Mouse (Mus musculus) frontal cortex, postnatal 10 days (tissue): ENCODE data around the gene Kcp.

Experiments used
- DNase-seq, 2 experiments: peaks; one replicate each; pipeline ENCODE4 v3.0.0; 2022; ENCODE audit warnings: low spot score in 2 of 2, mixed read lengths in 1 of 2

Gene Kcp

DNA sequence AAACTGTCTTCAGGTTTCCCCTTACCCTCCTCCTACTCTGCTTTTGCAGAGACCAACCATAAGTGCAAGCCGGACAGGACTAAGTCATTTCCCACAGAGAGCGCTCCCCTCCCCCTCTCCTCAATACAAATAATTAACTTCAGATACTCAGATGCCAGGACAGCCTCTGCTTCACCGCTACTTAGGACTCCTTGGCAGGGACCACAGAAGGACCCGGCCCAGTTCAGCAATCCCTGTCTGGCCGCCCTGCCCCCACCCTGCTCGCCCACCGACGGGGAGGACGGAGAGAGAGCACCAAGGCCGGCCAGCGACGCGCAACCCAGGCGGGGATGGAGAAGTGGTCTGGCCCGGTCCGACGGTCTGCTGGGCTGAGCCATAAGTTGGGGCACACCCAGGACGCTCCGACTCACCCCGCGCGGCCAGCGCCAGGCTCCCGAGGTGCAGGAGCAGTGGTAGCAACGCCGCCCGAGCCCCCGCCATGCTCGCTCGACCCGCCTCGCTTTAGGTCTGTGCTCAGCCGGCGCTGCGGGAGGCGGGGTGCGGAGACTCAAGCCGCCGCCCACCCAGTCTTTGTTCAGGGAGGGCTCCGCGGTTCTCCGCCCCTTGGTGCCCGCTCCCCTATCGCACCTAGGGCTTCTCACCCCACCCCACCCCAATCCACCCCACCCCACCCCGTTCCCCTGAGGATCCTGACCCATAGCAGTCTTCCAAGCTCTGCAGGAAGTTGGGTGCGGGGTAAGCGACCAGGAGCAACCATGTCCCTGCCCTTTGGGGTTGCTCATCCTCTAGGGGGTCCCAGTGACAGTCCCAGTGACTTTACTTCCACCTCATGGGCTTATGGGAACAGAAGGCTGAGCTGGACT is at the start of gene Kcp:
Kcp (minus strand) TSS at position 506 of the 863 bp plus-strand sequence.
- DNase-seq, result no peak

DNA sequence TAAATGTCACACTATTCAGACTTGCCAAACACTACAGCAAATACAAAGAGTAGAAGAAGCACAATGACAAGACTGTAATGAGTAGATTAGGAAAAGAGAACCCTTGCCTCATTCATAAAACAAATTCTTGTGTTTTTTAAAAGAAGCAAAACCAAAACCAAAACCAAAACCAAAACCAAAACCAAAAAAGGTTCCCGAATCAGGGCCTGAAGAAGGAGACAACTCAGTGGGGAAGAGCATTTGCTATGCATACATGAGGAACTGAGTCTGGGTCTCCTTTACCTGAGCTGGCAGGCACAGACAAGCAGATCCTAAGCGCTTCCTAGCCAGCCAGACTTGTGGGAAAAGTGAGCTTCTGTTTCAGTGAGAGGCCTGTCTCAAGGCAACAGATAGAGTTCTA is 49.4 kb upstream of the Kcp start:
- no peak for DNase-seq

DNA sequence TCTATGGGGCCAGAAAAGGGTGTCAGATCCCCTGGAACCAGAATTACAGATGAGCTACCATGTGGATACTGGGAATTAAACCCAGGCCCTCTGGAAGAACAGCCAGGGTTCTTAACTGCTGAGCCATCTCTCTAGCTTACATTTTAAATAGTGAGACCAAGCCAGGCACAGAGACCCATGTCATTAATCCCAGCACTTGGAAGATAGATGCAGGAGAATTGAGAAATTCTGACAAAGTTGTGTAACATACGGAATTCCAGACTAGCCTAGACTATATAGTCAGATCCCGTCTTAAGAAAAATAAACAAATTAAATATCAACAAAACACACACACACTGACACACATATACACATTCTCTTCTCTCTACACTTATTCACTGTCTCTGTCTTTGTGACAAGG is 44.8 kb upstream of the Kcp start:
- DNase-seq, result no peak

DNA sequence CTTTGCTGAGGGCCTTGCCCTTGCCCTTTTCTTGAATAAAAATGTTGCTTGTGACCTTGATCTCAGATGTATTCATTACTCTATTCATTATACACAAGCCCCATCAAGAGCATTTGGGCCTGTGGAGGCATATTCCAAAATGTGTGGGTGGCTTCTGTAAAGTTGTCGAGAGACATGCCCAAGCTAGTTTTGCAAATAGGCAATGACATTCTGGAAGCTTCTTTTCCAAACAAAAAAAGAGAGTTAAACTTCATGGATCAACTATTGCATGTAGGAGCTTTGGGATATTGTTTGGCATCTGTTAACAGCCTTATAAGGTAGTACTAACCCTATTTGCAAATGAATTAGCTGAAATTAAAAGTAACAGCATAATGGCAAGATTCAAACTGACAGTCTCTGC is 40.3 kb upstream of the Kcp start:
- DNase-seq, result no peak

DNA sequence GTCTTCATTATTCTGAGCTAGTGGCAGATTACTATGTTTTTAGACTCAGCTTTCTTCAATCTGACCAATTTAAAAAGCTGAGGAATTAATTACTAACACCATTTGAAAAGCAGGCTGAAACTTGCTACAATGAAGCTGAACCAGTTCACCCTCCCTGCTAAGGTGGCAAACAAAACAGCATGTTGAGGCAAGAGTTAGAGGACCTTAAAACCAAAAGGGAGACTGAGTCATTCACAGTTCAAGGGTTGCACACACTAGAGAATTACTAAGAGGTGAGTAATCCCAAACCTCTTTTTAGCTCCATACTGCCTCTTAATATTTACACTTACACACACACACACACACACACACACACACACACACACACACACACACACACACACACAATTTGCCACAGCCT is 39.8 kb upstream of the Kcp start:
- DNase-seq, result no peak

DNA sequence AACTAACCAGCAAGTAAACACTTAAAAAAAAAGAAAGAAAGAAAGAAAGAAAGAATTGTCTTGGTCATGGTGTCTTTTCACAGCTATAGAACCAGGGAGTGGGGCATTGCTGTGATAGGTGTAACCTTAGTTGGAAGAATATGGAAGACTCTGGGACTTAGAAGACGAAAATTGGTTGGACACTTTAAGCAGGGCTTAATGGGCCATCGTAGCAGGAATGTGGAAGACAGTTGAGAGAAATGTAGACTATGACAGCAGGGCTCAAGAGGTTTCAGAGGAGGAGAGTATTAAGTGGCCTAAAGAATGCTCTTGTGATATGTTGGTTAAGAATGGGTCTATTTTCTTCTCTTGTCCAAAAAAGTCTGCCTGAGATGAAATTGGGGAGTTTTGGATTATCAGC is 37.9 kb upstream of the Kcp start:
- DNase-seq, result no peak

DNA sequence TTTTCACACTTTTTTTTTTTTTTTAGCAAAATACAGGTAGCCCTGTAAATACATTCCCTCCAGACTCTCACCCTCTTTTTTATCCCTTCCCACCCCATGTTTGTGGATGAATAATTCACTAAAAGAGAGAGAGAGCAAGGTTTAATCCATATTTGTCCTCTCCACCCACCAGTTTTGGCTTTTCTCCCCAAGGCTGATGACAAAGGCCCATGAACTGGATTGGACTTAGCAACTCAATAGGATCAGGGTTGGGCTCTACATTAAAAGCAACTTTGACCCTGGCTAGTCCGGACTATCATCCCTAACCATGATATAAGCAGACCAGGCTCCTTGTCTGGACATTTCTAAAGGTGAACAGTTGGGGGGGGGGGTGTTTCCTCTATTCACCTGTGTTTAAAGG is 33.2 kb upstream of the Kcp start:
- DNase-seq, result no peak

DNA sequence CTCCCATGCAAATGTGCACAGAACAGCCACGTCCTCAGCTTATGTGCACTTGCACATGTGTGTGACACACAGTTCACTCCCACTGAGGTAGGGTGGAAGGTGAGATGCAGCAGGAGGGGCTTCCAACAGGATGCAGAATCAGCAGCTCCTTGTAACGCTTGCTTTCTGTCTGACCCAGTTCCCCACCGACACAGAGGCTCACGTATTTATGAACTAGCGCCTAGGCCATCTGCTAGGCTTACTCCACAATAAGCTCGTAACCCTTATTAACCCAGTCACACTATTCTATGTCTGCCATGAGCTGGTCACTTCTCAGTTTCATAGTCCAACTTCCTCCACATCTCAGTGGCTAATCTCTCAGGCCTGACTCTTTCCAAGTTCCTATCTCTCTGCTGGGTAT is 32.5 kb upstream of the Kcp start:
- DNase-seq, result no peak

DNA sequence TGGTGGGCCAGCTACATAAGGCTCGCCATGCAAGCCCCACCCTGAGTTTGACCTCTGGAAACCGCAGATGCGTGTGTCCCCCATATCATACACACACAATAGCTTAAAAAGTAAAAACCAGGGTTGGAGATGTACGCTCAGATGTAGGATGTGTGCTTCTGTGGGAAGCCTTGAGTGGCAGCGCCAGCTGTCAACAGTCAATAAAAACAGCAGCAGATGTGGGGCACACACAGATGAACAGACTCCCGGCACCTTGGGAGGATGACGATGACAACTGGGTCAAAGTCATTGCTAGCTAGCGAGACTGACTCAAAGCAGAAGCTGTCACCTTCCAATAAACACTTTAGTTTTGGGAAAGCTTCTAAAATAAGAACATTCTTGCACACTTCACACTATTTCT is 31.8 kb upstream of the Kcp start:
- no peak for DNase-seq

DNA sequence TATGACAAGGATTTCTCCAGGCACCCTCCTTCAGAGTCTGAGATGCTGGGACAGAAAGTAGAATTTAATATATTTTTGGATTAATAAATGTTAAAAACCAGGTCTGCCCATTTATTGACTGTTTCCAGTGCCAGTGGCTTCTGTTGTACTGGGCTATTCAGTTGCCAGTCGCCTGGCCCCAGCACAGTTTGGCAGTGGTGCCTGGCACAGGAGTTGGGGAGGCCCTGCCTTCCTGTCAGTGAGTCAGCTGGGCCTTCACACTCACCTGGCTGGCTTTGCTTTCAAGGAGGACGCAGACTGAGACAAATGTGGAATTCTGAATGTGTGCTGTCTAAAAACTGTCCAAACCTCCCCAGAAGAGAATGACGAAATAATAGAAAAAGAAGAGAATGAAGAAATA is 29.5 kb upstream of the Kcp start:
- no peak for DNase-seq

DNA sequence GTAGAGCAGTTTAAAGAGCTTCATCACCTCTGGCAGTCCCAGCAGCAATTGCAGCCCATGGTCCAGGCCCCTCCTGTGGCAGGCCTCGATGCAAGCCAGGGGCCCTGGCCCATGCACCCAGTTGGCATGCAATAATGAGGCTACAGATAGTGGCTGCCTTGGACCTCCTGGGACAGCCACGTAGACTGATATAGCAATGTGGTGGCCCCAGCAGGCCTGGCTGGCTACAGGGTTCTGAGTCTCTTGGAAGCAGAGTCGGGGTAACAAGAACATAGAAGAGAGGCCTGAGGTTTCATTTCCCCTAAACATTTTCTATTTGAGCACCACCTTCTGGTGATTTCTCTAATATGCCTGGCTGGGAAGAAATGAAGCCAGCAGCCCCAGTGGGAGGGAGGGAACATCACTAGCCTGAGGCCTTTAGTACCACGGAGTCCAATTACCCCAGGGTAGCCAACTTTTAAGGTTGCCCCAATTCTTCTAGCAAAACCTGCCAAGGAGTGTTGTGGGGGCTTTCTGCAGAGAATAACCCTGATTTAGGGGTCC is 29.0 kb upstream of the Kcp start:
- no peak for DNase-seq

DNA sequence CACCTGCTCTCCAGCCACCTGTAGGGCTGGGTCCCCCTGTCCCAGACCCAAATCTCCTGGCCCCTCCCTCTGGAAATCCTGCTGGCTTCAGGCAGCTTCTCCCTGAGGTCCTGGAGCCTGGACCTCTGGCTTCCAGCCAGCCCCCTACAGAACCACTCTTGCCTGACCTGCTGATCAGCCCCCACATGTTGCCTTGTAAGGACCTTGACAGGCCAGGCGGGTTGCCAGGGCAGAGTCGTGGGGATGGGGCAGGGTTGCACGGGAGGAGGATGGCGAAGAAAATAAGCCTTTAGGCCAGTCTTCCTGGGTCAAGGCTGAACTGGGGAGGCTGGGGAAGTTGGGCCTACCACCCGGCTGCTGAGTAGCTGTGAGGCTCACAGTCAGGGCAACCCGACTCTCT is 27.6 kb upstream of the Kcp start:
- no peak for DNase-seq

DNA sequence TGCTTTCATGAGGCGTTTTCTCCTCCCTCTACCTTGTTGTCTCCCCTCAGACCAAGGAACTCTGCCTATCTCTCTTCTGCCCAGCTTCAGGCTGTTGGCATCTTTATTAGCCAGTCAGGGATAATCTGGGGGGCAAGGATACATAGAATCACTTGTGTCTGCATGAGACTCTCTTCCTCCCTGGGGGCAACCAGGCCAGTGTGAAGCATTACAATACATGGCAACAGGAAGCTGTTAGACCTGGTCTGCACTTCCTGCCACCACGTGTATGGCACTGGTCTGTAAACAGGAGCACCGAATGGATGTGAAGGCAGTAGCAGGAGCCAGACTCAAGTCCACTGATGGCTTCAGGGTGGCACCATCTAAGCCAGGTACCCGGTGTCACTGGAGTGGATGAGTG is 22.3 kb upstream of the Kcp start:
- DNase-seq, result no peak

DNA sequence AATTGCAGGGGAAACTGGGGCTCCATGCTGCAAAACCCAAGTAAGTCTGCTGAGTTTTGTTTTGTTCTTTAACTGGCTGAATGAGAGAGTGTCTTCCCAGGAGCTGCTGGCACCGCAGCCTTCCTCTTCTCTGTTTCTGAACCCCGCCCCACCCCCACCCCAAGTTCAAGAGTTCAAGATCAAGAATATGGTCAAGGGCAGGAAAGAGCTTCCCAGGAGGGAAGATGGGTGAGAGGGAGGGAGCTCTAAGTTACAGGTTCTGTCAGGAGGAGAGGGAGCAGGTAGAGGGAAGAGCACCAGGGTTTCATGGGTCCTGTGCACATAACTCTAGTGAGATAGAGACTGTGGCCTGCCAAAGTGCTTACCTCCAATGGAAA is 21.7 kb upstream of the Kcp start:
- no peak for DNase-seq

DNA sequence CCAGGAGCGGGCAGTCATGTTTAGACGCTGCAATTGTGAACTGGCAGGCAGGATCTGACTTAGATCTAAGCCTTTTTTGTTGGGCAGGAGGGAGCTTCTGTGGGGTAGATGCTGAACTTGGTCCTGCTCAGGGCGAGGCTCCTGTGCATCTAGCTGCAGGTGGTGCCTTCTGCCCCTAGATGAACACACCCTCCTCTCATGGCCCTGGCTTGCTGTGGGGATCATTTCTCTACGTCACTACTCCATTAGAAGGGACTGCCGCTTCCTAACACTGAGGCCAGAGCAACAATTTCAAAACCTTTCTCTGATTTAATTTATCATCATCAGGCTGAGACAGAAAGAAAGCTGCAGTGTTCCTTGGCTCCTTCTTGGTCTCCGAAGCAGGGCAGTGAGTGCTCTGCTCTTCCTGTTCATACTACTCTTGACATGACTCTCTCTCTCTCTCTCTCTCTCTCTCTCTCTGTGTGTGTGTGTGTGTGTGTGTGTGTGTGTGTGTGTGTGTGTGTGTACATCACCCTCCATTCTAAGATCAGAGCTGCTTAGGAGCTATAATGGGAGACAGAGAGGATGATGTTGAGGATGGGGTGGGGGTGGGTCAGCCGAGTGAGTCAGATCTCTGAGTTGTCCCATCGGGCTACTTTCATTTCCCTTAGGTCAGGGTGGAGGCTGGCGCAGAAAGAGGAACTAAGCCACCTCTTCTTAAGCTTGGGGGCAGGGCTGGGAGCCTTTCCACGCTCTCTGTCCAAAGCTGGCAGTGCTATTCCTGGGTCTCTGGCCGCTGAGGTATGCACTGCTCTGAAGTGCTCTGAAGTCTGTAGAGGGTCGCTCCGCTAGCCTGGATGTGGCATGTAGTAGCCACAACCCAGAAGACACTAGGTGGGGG is 21.1 kb upstream of the Kcp start:
- no peak for DNase-seq

DNA sequence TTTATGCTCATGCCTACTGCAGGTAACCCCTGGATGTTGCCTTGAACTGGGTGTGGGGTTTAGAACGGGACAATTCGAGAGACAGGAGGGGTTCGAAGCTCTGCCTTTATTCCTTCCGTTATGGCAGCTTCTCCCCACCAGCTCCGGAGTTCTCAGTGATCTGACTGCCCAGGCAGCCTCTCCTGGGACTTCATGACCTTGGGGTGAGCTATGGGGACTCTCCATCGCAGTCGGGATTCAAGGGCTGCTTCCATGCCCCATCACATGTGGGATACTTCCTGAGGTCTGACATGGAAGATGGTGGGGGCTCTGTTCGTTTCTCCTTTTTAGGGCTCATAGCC is 20.4 kb upstream of the Kcp start:
- no peak for DNase-seq

DNA sequence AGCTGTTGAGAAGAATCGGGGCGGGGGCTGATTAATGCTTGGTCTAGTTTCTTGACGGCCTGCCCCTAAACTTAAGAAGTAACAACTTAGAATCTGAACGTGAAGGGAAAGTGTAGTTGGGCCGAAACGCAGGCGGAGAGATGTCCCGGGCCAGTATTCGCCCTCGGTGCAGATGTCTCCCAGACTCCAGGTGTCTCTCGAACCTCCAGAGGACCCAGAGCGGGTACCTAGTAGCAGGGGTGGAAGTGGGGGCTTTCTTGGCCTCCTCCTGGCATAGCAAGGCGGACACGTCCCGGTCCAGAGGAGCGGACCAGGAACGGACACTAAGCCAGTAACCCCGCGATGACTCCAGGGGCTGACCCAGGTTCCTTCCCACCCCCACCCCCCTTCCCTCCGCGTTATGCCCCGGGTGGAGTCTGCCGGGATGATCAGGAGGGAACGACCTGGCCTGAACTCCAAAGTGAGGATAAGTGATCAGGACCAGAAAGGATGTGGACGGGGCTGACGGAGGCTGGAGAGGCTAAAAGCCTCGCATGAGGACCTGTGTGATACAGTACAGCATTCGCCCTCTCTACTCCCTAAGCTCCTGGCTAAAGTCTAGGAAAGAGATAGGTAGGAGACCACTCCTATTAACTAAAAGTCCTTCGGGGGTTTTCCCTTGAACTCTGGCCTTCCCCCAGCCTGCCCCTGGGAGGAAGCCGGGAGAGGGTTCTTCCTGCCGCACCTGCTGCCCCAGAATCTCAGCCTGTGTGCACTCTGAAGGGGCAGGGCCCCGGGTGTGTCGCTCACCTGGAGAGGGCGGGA is 19.8 kb upstream of the Kcp start:
- DNase-seq, result no peak

DNA sequence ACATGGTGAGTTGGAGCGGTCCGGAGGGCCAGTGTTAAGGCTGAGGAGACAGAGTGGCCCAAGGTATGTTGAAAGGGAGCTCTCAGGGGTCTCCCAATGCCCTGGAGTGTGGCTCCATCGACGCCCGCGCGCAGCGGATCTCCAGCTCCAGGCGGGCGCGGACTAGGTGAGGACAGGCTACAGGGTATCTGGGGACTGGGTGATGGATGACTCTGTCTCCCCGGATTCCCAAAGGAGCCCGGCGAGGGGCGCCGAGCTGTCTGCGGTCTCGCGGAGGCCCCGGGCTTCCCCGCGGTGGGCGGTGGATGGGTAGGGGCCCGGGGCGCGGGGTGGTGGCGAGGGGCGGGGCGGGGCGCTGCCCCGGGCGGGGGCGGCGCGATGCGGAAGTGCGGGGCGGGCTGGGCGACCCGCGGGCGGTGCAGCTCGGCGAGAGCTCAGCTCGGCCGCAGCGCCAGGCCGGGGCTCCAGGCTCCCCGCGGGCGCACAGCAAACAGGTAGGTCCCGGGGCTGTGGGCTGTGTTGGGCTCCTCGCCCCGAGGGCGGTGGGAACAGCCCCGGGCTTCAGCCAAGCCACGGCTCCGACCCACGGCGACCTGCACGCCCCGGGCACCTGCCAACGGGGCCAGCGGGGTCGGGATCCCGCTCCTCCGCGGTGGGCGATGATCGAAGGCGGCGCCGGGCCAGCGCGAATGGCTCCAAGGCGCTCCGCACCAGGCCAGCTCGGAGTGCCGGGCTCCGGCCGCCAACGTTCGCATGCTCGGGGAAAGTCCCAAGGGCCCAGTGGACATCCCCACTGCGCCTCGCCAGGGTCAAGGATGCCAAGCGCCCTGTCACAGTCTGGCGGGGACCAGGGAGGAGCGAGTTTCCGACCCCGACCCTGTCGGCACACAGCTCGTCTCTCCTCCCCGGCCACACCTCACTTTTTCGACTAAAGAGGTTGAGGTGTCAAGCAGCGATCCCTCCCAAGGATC is 18.8 kb upstream of the Kcp start, which contains the start of gene Irf5:
Irf5 (plus strand) TSS at position 345 of the 971 bp plus-strand sequence.
- DNase-seq, result no peak

DNA sequence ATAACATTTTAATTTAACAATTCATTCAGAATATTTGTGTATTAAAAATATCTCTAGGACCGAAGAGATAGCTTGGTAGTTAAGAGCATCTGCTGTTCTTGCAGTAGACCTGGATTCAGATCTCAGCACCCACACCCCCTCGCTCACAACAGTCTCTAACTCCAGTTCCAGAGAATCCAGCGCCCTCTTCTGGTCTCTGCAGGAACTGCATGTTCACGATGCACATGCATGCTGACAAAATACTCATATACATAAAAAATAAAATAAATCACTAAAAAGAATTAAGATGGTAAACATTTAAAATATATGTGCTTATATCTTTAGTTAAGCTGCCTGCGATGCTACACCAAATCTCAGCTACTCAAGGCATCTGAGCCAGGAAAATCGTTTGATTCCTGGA is 17.5 kb upstream of the Kcp start:
- DNase-seq, result no peak

DNA sequence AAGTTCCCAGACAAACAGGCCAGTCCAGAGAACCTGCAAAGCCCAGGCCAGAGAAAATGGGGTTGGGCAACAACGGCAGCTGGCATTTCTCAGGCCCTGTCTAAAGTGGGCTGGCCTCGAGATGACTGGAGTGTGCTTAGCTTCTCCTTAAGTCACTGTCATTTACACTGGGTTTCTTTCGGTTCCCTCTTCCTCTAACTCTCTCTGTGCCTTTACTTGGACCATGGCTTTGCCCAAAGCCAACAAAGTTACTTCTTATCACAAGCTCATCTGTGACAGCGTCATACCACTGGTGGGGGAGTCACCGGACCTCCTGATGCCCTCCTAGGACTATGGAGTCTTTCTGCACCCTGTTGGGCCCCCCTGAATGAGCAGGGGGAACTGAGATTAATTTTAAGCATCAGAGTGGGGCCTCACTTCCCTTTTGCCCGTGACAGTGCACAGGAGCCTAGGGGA is 16.3 kb upstream of the Kcp start:
- DNase-seq, result no peak
